Mouse (Mus musculus): ENCODE measurements around the gene Rpgr. TPM values are rescaled to one million over a fixed set of nuclear protein-coding genes. Genes with fewer than 3 reads are reported as not detected.

Rpgr gene
- polyA plus RNA-seq, 1 experiment: 17.7 TPM

DNA sequence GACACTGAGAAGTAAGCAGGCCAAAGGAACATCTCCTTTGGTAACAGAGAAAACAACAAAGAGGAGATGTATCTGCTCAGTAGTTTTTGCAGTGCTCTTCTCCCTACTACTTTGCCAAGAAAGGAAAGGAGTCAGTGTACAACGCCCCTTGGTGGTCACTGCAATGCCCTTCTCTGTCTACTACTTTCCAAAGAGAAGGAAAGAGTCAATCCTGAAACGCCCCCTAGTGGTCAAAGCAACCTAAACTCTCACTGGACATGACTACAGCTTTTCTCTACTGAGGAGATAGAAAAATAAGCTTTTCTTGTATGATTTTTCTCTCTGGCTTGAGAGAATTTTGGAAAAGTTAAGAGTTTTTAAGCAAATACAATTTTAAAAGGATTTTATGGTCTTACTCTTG is 15.4 kb downstream of the Rpgr start:
- no peaks in the 10 kb centered on the region for H3K27me3 ChIP-seq (ENCODE audit: control insufficient read depth, insufficient read depth, low read length, poor library complexity, severe bottlenecking)
- no peaks in the 10 kb centered on the region for H3K4me1 ChIP-seq (ENCODE audit: control insufficient read depth, insufficient read depth, low read length)
- H3K9me3 ChIP-seq (replicated peaks; ENCODE audit: control insufficient read depth, insufficient read depth, low read length, poor library complexity, severe bottlenecking): no peaks in the 10 kb centered on the region
- H3K36me3 ChIP-seq (ENCODE audit: control insufficient read depth, insufficient read depth, low read length, poor library complexity, severe bottlenecking): no peaks in the 10 kb centered on the region
- H3K4me3 ChIP-seq (ENCODE audit: low read depth, low read length): no peak overlapping the region
- no peak for TF ChIP-seq POLR2A (IDR thresholded peaks at IDR 0.05; ENCODE audit: insufficient read depth, low read length)
- no peak for TF ChIP-seq CTCF (IDR thresholded peaks at IDR 0.05; ENCODE audit: low read depth, low read length)
- no peak for TF ChIP-seq EP300 (IDR thresholded peaks at IDR 0.05; ENCODE audit: insufficient read depth, low read depth, low read length)
- H3K9ac ChIP-seq (ENCODE audit: low read depth, poor library complexity, severe bottlenecking): no peak overlapping the region
- no peak overlapping the region for H3K27ac ChIP-seq (ENCODE audit: insufficient read depth, low read length)

DNA sequence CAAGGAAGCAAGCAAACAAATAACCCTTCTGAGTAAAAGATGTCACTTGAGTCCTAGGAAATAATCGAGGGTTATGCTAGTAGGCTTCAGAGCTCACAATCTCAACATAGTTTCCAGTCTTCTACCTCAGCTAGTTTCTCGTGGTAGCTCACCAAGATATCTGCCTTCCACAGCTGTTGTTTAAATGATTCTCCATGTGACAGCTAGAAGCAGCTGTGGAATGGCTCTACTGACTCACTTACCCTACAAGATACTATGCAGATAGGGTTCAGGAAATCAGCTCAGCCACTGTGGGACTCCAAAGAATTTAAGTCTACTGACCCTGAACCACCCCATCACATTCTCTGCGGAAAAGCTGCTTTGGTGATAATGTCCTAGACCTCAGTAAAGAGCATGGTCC is 64.3 kb downstream of the Rpgr start:
- H3K4me3 ChIP-seq (ENCODE audit: low read depth, low read length): no peak overlapping the region
- no peak overlapping the region for H3K27ac ChIP-seq (ENCODE audit: insufficient read depth, low read length)
- no peak overlapping the region for H3K9ac ChIP-seq (ENCODE audit: low read depth, poor library complexity, severe bottlenecking)
- no peaks in the 10 kb centered on the region for H3K36me3 ChIP-seq (ENCODE audit: control insufficient read depth, insufficient read depth, low read length, poor library complexity, severe bottlenecking)
- H3K9me3 ChIP-seq (replicated peaks; ENCODE audit: control insufficient read depth, insufficient read depth, low read length, poor library complexity, severe bottlenecking): no peaks in the 10 kb centered on the region
- TF ChIP-seq POLR2A (IDR thresholded peaks at IDR 0.05; ENCODE audit: insufficient read depth, low read length) (no peak), CTCF (IDR thresholded peaks at IDR 0.05; ENCODE audit: low read depth, low read length) (no peak), EP300 (IDR thresholded peaks at IDR 0.05; ENCODE audit: insufficient read depth, low read depth, low read length) (no peak)
- H3K27me3 ChIP-seq (ENCODE audit: control insufficient read depth, insufficient read depth, low read length, poor library complexity, severe bottlenecking): no peaks in the 10 kb centered on the region
- H3K4me1 ChIP-seq (ENCODE audit: control insufficient read depth, insufficient read depth, low read length): no peaks in the 10 kb centered on the region

DNA sequence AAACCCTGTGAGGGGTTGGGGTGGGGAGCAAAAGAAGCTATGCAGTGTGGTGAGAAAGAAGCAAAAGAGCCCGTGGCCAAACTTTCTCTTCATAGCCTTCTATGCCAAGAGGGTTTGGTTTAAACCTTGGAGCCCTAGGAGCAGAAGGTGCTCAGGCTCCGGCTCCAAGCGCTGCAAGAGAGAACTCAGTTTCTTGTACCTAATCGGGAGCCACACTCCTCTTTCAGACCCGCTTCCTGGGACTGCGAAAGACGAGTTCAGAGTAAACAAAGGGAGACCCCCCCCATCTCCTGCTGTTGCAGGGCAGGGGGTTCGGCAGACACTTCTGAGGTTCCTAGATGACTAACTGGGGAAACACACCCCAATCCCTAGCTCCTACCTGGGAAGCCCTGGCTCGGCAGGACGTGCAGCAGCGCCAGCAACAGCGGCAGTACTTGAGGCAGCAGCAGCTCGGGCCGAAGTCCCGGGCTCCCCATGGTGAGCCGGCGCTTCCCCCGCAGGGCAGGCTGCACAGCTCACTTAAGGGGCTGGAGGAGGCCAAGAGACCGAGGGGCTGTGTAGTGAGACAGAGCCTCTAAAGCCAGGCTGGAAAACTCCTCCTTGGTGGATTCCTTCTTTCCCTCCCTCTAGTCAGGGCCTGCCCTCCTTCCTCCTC is 99.5 kb downstream of the Rpgr start, which contains the start of gene Srpx:
Gene Srpx (minus strand): TSS at position 645 of the 655 bp plus-strand sequence.
- Histone ChIP-seq H3K27me3 (ENCODE audit: control insufficient read depth, insufficient read depth, low read length, poor library complexity, severe bottlenecking) (no peaks in the 10 kb centered on the region), H3K27ac (ENCODE audit: insufficient read depth, low read length) (no peak within 1 kb of the TSS), H3K4me3 (ENCODE audit: low read depth, low read length) (peak within 1 kb of the TSS; percentile 49), H3K36me3 (ENCODE audit: control insufficient read depth, insufficient read depth, low read length, poor library complexity, severe bottlenecking) (no peaks in the 10 kb centered on the region), H3K9ac (ENCODE audit: low read depth, poor library complexity, severe bottlenecking) (peak within 1 kb of the TSS; percentile 51), H3K9me3 (replicated peaks; ENCODE audit: control insufficient read depth, insufficient read depth, low read length, poor library complexity, severe bottlenecking) (no peaks in the 10 kb centered on the region), H3K4me1 (ENCODE audit: control insufficient read depth, insufficient read depth, low read length) (no peaks in the 10 kb centered on the region)
- TF ChIP-seq CTCF (IDR thresholded peaks at IDR 0.05; ENCODE audit: low read depth, low read length): no peak
- no peak for TF ChIP-seq EP300 (IDR thresholded peaks at IDR 0.05; ENCODE audit: insufficient read depth, low read depth, low read length)
- TF ChIP-seq POLR2A (IDR thresholded peaks at IDR 0.05; ENCODE audit: insufficient read depth, low read length): no peak

DNA sequence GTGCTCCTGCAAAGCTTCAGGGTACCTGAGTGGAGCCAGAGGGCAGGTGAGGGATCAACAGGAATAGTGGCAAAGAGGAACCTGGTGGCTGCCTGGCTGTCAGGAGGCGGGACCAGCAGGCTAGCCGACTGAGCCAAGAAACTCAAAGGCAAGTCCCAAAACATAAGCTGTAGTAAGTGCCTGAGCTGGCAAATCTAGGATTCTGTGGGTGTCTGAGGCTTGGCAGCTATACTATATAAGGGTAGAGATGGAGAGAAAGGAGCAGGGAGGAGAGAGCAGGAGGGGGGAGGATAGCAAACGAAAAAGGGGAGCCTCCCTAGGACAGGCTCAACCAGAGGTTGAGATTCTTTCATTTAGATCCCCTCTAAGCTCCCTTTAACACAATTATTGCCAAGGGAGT is 100.9 kb downstream of the Rpgr start:
- Histone ChIP-seq H3K27me3 (ENCODE audit: control insufficient read depth, insufficient read depth, low read length, poor library complexity, severe bottlenecking) (no peaks in the 10 kb centered on the region), H3K4me1 (ENCODE audit: control insufficient read depth, insufficient read depth, low read length) (no peaks in the 10 kb centered on the region), H3K9me3 (replicated peaks; ENCODE audit: control insufficient read depth, insufficient read depth, low read length, poor library complexity, severe bottlenecking) (no peaks in the 10 kb centered on the region), H3K9ac (ENCODE audit: low read depth, poor library complexity, severe bottlenecking) (no peak overlapping the region), H3K4me3 (ENCODE audit: low read depth, low read length) (no peak overlapping the region), H3K36me3 (ENCODE audit: control insufficient read depth, insufficient read depth, low read length, poor library complexity, severe bottlenecking) (no peaks in the 10 kb centered on the region), H3K27ac (ENCODE audit: insufficient read depth, low read length) (no peak overlapping the region)
- TF ChIP-seq CTCF (IDR thresholded peaks at IDR 0.05; ENCODE audit: low read depth, low read length): no peak
- no peak for TF ChIP-seq EP300 (IDR thresholded peaks at IDR 0.05; ENCODE audit: insufficient read depth, low read depth, low read length)
- no peak for TF ChIP-seq POLR2A (IDR thresholded peaks at IDR 0.05; ENCODE audit: insufficient read depth, low read length)

DNA sequence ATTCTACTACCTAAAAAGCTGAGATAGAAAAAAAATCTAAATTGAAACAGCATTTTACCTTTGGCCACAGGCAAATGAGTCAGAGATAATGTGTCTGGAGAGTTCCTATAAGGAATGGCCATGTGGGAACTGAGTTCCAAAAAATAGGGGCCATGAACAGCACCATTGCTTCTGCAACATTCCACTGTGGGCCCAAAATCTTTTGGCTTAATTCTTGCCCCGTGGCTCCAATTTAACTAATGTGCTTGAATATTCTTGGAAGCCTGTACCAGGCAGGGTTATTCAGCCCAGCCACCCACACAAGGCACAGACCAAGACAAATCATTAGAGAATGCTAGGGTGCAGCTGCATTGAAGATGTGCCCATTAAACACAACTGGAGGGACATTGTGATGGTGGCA is 106.0 kb downstream of the Rpgr start:
- Histone ChIP-seq H3K9ac (ENCODE audit: low read depth, poor library complexity, severe bottlenecking) (no peak overlapping the region), H3K4me3 (ENCODE audit: low read depth, low read length) (no peak overlapping the region), H3K4me1 (ENCODE audit: control insufficient read depth, insufficient read depth, low read length) (no peaks in the 10 kb centered on the region), H3K36me3 (ENCODE audit: control insufficient read depth, insufficient read depth, low read length, poor library complexity, severe bottlenecking) (no peaks in the 10 kb centered on the region), H3K27ac (ENCODE audit: insufficient read depth, low read length) (no peak overlapping the region), H3K27me3 (ENCODE audit: control insufficient read depth, insufficient read depth, low read length, poor library complexity, severe bottlenecking) (no peaks in the 10 kb centered on the region), H3K9me3 (replicated peaks; ENCODE audit: control insufficient read depth, insufficient read depth, low read length, poor library complexity, severe bottlenecking) (no peaks in the 10 kb centered on the region)
- no peak for TF ChIP-seq EP300 (IDR thresholded peaks at IDR 0.05; ENCODE audit: insufficient read depth, low read depth, low read length)
- TF ChIP-seq POLR2A (IDR thresholded peaks at IDR 0.05; ENCODE audit: insufficient read depth, low read length): no peak
- TF ChIP-seq CTCF (IDR thresholded peaks at IDR 0.05; ENCODE audit: low read depth, low read length): no peak

DNA sequence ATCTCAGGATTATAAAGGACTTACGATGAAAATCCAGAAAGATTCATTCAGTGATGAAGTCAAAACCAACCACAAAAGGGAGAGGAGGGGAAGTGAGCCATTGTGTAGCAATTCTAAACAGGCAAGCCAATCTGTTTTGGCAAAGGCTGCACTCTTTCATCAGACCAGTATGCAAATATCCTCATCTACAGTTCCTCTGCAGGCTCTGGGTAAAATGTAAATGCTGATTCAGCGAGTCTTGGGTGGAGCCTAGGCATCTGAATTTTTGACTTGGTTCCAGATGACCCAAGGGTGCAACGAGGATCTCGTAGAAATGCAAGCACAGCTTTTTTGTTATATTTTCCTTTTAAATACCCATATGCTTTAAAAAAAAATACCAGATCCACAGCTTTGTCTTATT is 108.2 kb downstream of the Rpgr start:
- no peaks in the 10 kb centered on the region for H3K4me1 ChIP-seq (ENCODE audit: control insufficient read depth, insufficient read depth, low read length)
- H3K27me3 ChIP-seq (ENCODE audit: control insufficient read depth, insufficient read depth, low read length, poor library complexity, severe bottlenecking): no peaks in the 10 kb centered on the region
- TF ChIP-seq POLR2A (IDR thresholded peaks at IDR 0.05; ENCODE audit: insufficient read depth, low read length): no peak
- TF ChIP-seq EP300 (IDR thresholded peaks at IDR 0.05; ENCODE audit: insufficient read depth, low read depth, low read length): no peak
- TF ChIP-seq CTCF (IDR thresholded peaks at IDR 0.05; ENCODE audit: low read depth, low read length): no peak
- H3K9ac ChIP-seq (ENCODE audit: low read depth, poor library complexity, severe bottlenecking): no peak overlapping the region
- H3K9me3 ChIP-seq (replicated peaks; ENCODE audit: control insufficient read depth, insufficient read depth, low read length, poor library complexity, severe bottlenecking): no peaks in the 10 kb centered on the region
- no peaks in the 10 kb centered on the region for H3K36me3 ChIP-seq (ENCODE audit: control insufficient read depth, insufficient read depth, low read length, poor library complexity, severe bottlenecking)
- no peak overlapping the region for H3K4me3 ChIP-seq (ENCODE audit: low read depth, low read length)
- H3K27ac ChIP-seq (ENCODE audit: insufficient read depth, low read length): no peak overlapping the region
